Mouse (Mus musculus): ENCODE measurements around the gene Lhb. TPM values are rescaled to one million over a fixed set of nuclear protein-coding genes. Genes with fewer than 3 reads are reported as not detected.

The Lhb gene
- polyA plus RNA-seq, 1 experiment from 2014 or later = not detected

GRCm38 (mm10) chr7:45467090-45467670, 46.6 kb downstream of the Lhb start:
- 36% methylated on average over 7 of the region's 7 CpGs for WGBS
- no peak overlapping the region for H3K27ac ChIP-seq (replicated peaks)

GRCm38 (mm10) chr7:45470869-45471268, 50.2 kb downstream of the Lhb start:
- no peak for ATAC-seq (ENCODE audit: low FRiP score, low read depth)
- 6% methylated on average over 3 of the region's 3 CpGs for WGBS

More at GRCm38 (mm10) chr7:45467090-45467670, 46.6 kb downstream of the Lhb start:
- peak overlapping the region; percentile 37 for H3K9ac ChIP-seq (replicated peaks)
- H3K36me3 ChIP-seq = peaks cover 35% of the 10 kb centered on the region
- no peaks in the 10 kb centered on the region for H3K9me3 ChIP-seq
- H3K4me2 ChIP-seq (replicated peaks) = peak overlapping the region; percentile 89
- H3K4me1 ChIP-seq = peaks cover 18% of the 10 kb centered on the region
- ATAC-seq (ENCODE audit: low FRiP score, low read depth) = peak; percentile 52
- H3K4me3 ChIP-seq = peak overlapping the region; percentile 77
- no peaks in the 10 kb centered on the region for H3K27me3 ChIP-seq

More at GRCm38 (mm10) chr7:45470869-45471268, 50.2 kb downstream of the Lhb start:
- no peak overlapping the region for H3K4me2 ChIP-seq (replicated peaks)
- H3K27me3 ChIP-seq = no peaks in the 10 kb centered on the region
- H3K9ac ChIP-seq (replicated peaks) = no peak overlapping the region
- no peaks in the 10 kb centered on the region for H3K36me3 ChIP-seq
- H3K27ac ChIP-seq (replicated peaks) = no peak overlapping the region
- no peak overlapping the region for H3K4me3 ChIP-seq
- H3K9me3 ChIP-seq = no peaks in the 10 kb centered on the region
- H3K4me1 ChIP-seq = peaks cover 8% of the 10 kb centered on the region

Small RNAs within 50 kb of the gene (microRNA-seq; reads per million reads assigned to microRNA genes)
- not detected for gene Gm22133

Other genes starting within 250 kb of the Lhb start
- gene Gfy, start 241.3 kb upstream of the Lhb start, polyA plus RNA-seq (2016; fragmentation: Nextera tagmentation; extraction: Ambion mirVana) = not detected in 2 replicates
- 1.3 and 2.4 TPM in 2 replicates for gene Pth2, start 239.8 kb upstream of the Lhb start, polyA plus RNA-seq (2016; fragmentation: Nextera tagmentation; extraction: Ambion mirVana)
- gene Ccdc155, start 215.9 kb upstream of the Lhb start, polyA plus RNA-seq (2016; fragmentation: Nextera tagmentation; extraction: Ambion mirVana) = 0.63 and 0.75 TPM in 2 replicates
- 1.0 and 1.4 TPM in 2 replicates for gene Dkkl1, start 208.7 kb upstream of the Lhb start, polyA plus RNA-seq (2016; fragmentation: Nextera tagmentation; extraction: Ambion mirVana)
- 237 and 248 TPM in 2 replicates for gene Tead2, start 205.1 kb upstream of the Lhb start, polyA plus RNA-seq (2016; fragmentation: Nextera tagmentation; extraction: Ambion mirVana)
- 1.3 and 1.7 TPM in 2 replicates for gene Cd37, start 181.7 kb upstream of the Lhb start, polyA plus RNA-seq (2016; fragmentation: Nextera tagmentation; extraction: Ambion mirVana)
- 0.14 TPM in 1 of 2 replicates, not detected in the other for gene Slc6a16, start 179.7 kb upstream of the Lhb start, polyA plus RNA-seq (2016; fragmentation: Nextera tagmentation; extraction: Ambion mirVana)
- not detected in 2 replicates for gene Slc6a21, start 143.3 kb upstream of the Lhb start, polyA plus RNA-seq (2016; fragmentation: Nextera tagmentation; extraction: Ambion mirVana)
- gene Trpm4, start 87.0 kb upstream of the Lhb start, polyA plus RNA-seq (2016; fragmentation: Nextera tagmentation; extraction: Ambion mirVana) = 7.9 and 8.2 TPM in 2 replicates
- gene Hrc, start 85.5 kb upstream of the Lhb start, polyA plus RNA-seq (2016; fragmentation: Nextera tagmentation; extraction: Ambion mirVana) = 0.24 TPM in 1 of 2 replicates, not detected in the other
- 15.0 and 15.4 TPM in 2 replicates for gene Ppfia3, start 53.8 kb upstream of the Lhb start, polyA plus RNA-seq (2016; fragmentation: Nextera tagmentation; extraction: Ambion mirVana)
- 2.6 and 2.9 TPM in 2 replicates for gene Lin7b, start 50.2 kb upstream of the Lhb start, polyA plus RNA-seq (2016; fragmentation: Nextera tagmentation; extraction: Ambion mirVana)
- gene Snrnp70, start 25.1 kb upstream of the Lhb start, polyA plus RNA-seq (2016; fragmentation: Nextera tagmentation; extraction: Ambion mirVana) = 294 and 300 TPM in 2 replicates
- gene Kcna7, start 15.2 kb upstream of the Lhb start, polyA plus RNA-seq (2016; fragmentation: Nextera tagmentation; extraction: Ambion mirVana) = not detected in 2 replicates
- gene Ntf5, start 7.1 kb upstream of the Lhb start, polyA plus RNA-seq (2016; fragmentation: Nextera tagmentation; extraction: Ambion mirVana) = 0.22 and 0.43 TPM in 2 replicates
- gene Gys1, start 14.0 kb downstream of the Lhb start, polyA plus RNA-seq (2016; fragmentation: Nextera tagmentation; extraction: Ambion mirVana) = 29.7 and 32.4 TPM in 2 replicates
- gene Ruvbl2, start 17.3 kb downstream of the Lhb start, polyA plus RNA-seq (2016; fragmentation: Nextera tagmentation; extraction: Ambion mirVana) = 140 and 153 TPM in 2 replicates
- 5,715 and 6,077 TPM in 2 replicates for gene Ftl1, start 39.1 kb downstream of the Lhb start, polyA plus RNA-seq (2016; fragmentation: Nextera tagmentation; extraction: Ambion mirVana)
- gene Bax, start 46.1 kb downstream of the Lhb start, polyA plus RNA-seq (2016; fragmentation: Nextera tagmentation; extraction: Ambion mirVana) = 241 and 250 TPM in 2 replicates
- gene Tulp2, start 61.1 kb downstream of the Lhb start, polyA plus RNA-seq (2016; fragmentation: Nextera tagmentation; extraction: Ambion mirVana) = 0.22 TPM in 2 replicates
- not detected in 2 replicates for gene Gm45808, start 66.0 kb downstream of the Lhb start, polyA plus RNA-seq (2016; fragmentation: Nextera tagmentation; extraction: Ambion mirVana)
- gene Dhdh, start 68.0 kb downstream of the Lhb start, polyA plus RNA-seq (2016; fragmentation: Nextera tagmentation; extraction: Ambion mirVana) = 3.2 and 3.6 TPM in 2 replicates
- 102 and 106 TPM in 2 replicates for gene Nucb1, start 89.6 kb downstream of the Lhb start, polyA plus RNA-seq (2016; fragmentation: Nextera tagmentation; extraction: Ambion mirVana)
- gene Ppp1r15a, start 105.4 kb downstream of the Lhb start, polyA plus RNA-seq (2016; fragmentation: Nextera tagmentation; extraction: Ambion mirVana) = 15.4 and 18.5 TPM in 2 replicates
- 0.70 and 0.96 TPM in 2 replicates for gene Plekha4, start 105.5 kb downstream of the Lhb start, polyA plus RNA-seq (2016; fragmentation: Nextera tagmentation; extraction: Ambion mirVana)
- 0.78 TPM in 1 of 2 replicates, not detected in the other for gene Hsd17b14, start 134.1 kb downstream of the Lhb start, polyA plus RNA-seq (2016; fragmentation: Nextera tagmentation; extraction: Ambion mirVana)
- 23.2 and 23.8 TPM in 2 replicates for gene Bcat2, start 149.3 kb downstream of the Lhb start, polyA plus RNA-seq (2016; fragmentation: Nextera tagmentation; extraction: Ambion mirVana)
- gene Fgf21, start 194.7 kb downstream of the Lhb start, polyA plus RNA-seq (2016; fragmentation: Nextera tagmentation; extraction: Ambion mirVana) = not detected in 2 replicates
- not detected in 2 replicates for gene Fut1, start 196.5 kb downstream of the Lhb start, polyA plus RNA-seq (2016; fragmentation: Nextera tagmentation; extraction: Ambion mirVana)
- 0.18 and 0.31 TPM in 2 replicates for gene Izumo1, start 201.0 kb downstream of the Lhb start, polyA plus RNA-seq (2016; fragmentation: Nextera tagmentation; extraction: Ambion mirVana)
- gene Rasip1, start 206.7 kb downstream of the Lhb start, polyA plus RNA-seq (2016; fragmentation: Nextera tagmentation; extraction: Ambion mirVana) = 10.7 and 11.6 TPM in 2 replicates
- 2.3 and 2.7 TPM in 2 replicates for gene Mamstr, start 219.2 kb downstream of the Lhb start, polyA plus RNA-seq (2016; fragmentation: Nextera tagmentation; extraction: Ambion mirVana)
- 0.10 and 0.33 TPM in 2 replicates for gene Fut2, start 245.6 kb downstream of the Lhb start, polyA plus RNA-seq (2016; fragmentation: Nextera tagmentation; extraction: Ambion mirVana)